Mouse (Mus musculus): ENCODE measurements around the gene Itgam.
"Not testable (repeated sequence)": the region's sequence is repeated elsewhere in the genome, so short reads cannot be mapped to it uniquely, and the experiment has no call there.

GRCm38 (mm10) chr7:128158688-128159354 is 96.4 kb downstream of the Itgam start:
- TF ChIP-seq CTCF (IDR thresholded peaks at IDR 0.05; ENCODE audit: control insufficient read depth, insufficient read depth, low read length); POLR2A (IDR thresholded peaks at IDR 0.05; ENCODE audit: borderline replicate concordance, control insufficient read depth, low read depth, low read length): not testable (repeated sequence)
